Mouse (Mus musculus) lung, embryonic 14.5 days (tissue): Measurements from ENCODE around the gene Ubfd1. TPM values are rescaled to one million over a fixed set of nuclear protein-coding genes. Genes with fewer than 3 reads are reported as not detected.
A peak's percentile ranks its signal among the peaks of the same experiment; 100 is the strongest.

Experiments
- ATAC-seq: fragments of 200-750 bp; cut with Nextera tagmentation; 2 replicates; pipeline ENCODE4 v1.8.0; 2017; ENCODE audit warnings: mild to moderate bottlenecking, moderate TSS enrichment, moderate library complexity; ENCODE audit not compliant: insufficient read depth
- DNase-seq: peaks from one replicate; pipeline ENCODE4 v3.0.0-alpha.2; 2015
- H3K27ac ChIP-seq: fragments of 300-500 bp; sonication (generic); 2 replicates; pipeline ENCODE4 v1.5.1; 2014; ENCODE audit warnings: low read depth, mild to moderate bottlenecking, moderate library complexity
- H3K27me3 ChIP-seq: fragments of 300-500 bp; sonication (generic); 2 replicates; pipeline ENCODE4 v1.6.1; 2014; ENCODE audit warnings: low read length, control low read depth; ENCODE audit not compliant: insufficient read depth
- H3K36me3 ChIP-seq: fragments of 300-500 bp; sonication (generic); 2 replicates; pipeline ENCODE4 v1.6.1; 2014; ENCODE audit warnings: control low read depth; ENCODE audit not compliant: insufficient read depth
- H3K4me1 ChIP-seq: fragments of 300-500 bp; sonication (generic); 2 replicates; pipeline ENCODE4 v1.6.1; 2014; ENCODE audit warnings: antibody characterized with exemption, control low read depth; ENCODE audit not compliant: insufficient read depth
- H3K4me2 ChIP-seq: fragments of 300-500 bp; sonication (generic); 2 replicates; pipeline ENCODE4 v1.6.1; 2014; ENCODE audit warnings: mild to moderate bottlenecking
- H3K4me3 ChIP-seq: fragments of 300-500 bp; sonication (generic); 2 replicates; pipeline ENCODE4 v1.5.1; 2014; ENCODE audit warnings: low read depth, low read length
- H3K9ac ChIP-seq: fragments of 300-500 bp; sonication (generic); 2 replicates; pipeline ENCODE4 v1.6.1; 2014
- H3K9me3 ChIP-seq: fragments of 300-500 bp; sonication (generic); 2 replicates; pipeline ENCODE4 v1.6.1; 2016; ENCODE audit warnings: low read depth, low read length, control low read depth
- CTCF ChIP-seq: IDR thresholded peaks from 2 replicates; pipeline ENCODE4 v1.5.1; 2016; ENCODE audit warnings: antibody characterized with exemption, low read depth
- WGBS: fragments of 180-500 bp; shearing (Covaris S2); extraction: QIAGEN DNeasy Blood & Tissue Kit; methylation state at CpG from one replicate; pipeline ENCODE4 v1.1.7; 2014; 5-methylcytosine and 5-hydroxymethylcytosine counted together
- polyA plus RNA-seq: library from polyadenylated mRNA; unstranded; fragments of >200 nt; fragmentation: Nextera tagmentation; extraction: Ambion mirVana; gene quantifications from 2 replicates; pipeline ENCODE4 v1.2.1, GENCODE M21; 2014

Gene Ubfd1
- polyA plus RNA-seq, 1 experiment from 2014 or later = 83.1 TPM

DNA sequence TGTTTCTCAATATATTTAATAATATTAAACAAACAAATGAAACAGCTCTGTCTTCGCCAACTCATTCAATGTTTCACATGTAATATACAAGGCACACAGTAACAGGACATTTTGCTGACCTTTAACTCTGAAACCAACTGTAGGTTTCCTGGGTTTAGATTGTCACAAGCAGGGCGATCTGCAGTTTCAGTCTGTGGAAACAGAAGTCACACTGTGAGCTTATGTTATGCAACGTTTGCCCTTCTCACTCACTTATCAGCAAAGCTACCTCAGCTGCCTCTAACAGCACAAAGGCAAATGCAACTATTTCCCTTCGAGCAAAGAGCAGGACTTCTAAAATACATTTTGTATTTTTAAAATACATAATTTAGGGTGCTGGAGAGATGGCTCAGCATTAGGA is 56.5 kb downstream of the Ubfd1 start:
- DNase-seq (no peak), ATAC-seq (no peak)
- no peak overlapping the region for H3K4me2 ChIP-seq
- H3K9me3 ChIP-seq = no peaks in the 10 kb centered on the region
- no peak for TF ChIP-seq CTCF
- 78% methylated on average over 4 of the region's 4 CpGs for WGBS
- H3K27ac ChIP-seq = no peak overlapping the region
- H3K4me1 ChIP-seq = no peaks in the 10 kb centered on the region
- no peaks in the 10 kb centered on the region for H3K27me3 ChIP-seq
- H3K9ac ChIP-seq = no peak overlapping the region
- H3K36me3 ChIP-seq = peaks cover 83% of the 10 kb centered on the region
- no peak overlapping the region for H3K4me3 ChIP-seq

DNA sequence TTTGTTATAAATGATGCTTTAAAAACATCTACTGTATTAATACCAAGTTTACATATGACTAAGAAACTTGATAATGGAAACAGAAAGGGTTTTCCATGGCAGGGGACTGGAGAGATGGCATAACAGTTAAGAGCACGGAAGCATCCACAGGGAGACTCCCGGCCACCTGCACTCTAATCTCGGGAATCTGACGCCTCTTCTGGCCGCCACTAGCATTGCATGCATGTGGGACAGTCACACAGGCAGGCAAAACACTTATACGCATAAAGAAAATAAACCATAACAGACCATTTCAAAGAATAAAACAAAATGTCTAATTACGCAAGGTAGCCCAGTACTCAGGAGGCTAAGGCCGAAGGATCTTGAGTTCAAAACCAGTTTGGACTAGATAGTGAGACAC is 58.7 kb downstream of the Ubfd1 start:
- TF ChIP-seq CTCF = 0 out of 2 replicates have a peak, but pooled peaks have one; percentile 11

DNA sequence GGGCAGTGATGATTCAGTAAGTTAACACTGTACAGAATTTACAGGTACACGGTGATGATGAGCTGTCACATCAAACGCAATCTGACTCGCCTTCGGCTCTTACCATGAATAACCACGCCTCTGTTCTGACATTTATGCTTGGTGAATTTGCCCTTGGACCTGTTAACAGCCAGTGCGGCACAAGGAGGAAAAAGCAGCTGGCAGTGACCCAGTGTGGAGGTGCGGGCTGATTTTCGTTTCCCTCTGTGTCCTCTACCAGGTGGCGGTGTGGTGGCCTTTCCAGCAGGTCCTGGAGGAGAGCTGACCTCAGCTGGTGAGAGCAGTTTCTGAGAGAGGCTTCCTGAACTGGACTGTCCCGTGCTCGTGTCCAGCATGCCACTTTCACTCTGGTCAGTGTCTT is 60.0 kb downstream of the Ubfd1 start:
- Histone ChIP-seq H3K4me1 (no peaks in the 10 kb centered on the region), H3K4me2 (no peak overlapping the region), H3K9me3 (no peaks in the 10 kb centered on the region), H3K27me3 (no peaks in the 10 kb centered on the region), H3K9ac (no peak overlapping the region), H3K4me3 (no peak overlapping the region), H3K36me3 (peaks cover 61% of the 10 kb centered on the region), H3K27ac (no peak overlapping the region)
- TF ChIP-seq CTCF = no peak
- ATAC-seq = no peak
- 90% methylated on average over 11 of the region's 11 CpGs for WGBS
- no peak for DNase-seq

More for the DNA sequence above, 58.7 kb downstream of the Ubfd1 start:
- Histone ChIP-seq H3K27ac (no peak overlapping the region), H3K9ac (no peak overlapping the region), H3K4me1 (no peaks in the 10 kb centered on the region), H3K9me3 (no peaks in the 10 kb centered on the region), H3K36me3 (peaks cover 73% of the 10 kb centered on the region), H3K4me3 (no peak overlapping the region), H3K4me2 (no peak overlapping the region), H3K27me3 (no peaks in the 10 kb centered on the region)
- ATAC-seq (no peak), DNase-seq (no peak)
- 73% methylated on average over 8 of the region's 8 CpGs for WGBS

Other genes starting within 250 kb of the Ubfd1 start
- gene Scnn1b, start 202.1 kb upstream of the Ubfd1 start, polyA plus RNA-seq = 4.4 and 5.7 TPM in 2 replicates
- gene Cog7, start 85.5 kb upstream of the Ubfd1 start, polyA plus RNA-seq = 23.1 and 23.2 TPM in 2 replicates
- gene Gga2, start 46.0 kb upstream of the Ubfd1 start, polyA plus RNA-seq = 73.2 and 76.8 TPM in 2 replicates
- gene Ears2, start 88 bp downstream of the Ubfd1 start, polyA plus RNA-seq = 16.5 and 17.5 TPM in 2 replicates
- 620 and 633 TPM in 2 replicates for gene Ndufab1, start 34.7 kb downstream of the Ubfd1 start, polyA plus RNA-seq
- gene Palb2, start 65.8 kb downstream of the Ubfd1 start, polyA plus RNA-seq = 20.6 and 20.8 TPM in 2 replicates
- 108 and 119 TPM in 2 replicates for gene Dctn5, start 65.9 kb downstream of the Ubfd1 start, polyA plus RNA-seq
- 141 and 160 TPM in 2 replicates for gene Plk1, start 92.3 kb downstream of the Ubfd1 start, polyA plus RNA-seq
- 0.16 TPM in 1 of 2 replicates, not detected in the other for gene Ern2, start 119.0 kb downstream of the Ubfd1 start, polyA plus RNA-seq
- 0.53 and 0.84 TPM in 2 replicates for gene Chp2, start 152.3 kb downstream of the Ubfd1 start, polyA plus RNA-seq
- 7.5 and 9.7 TPM in 2 replicates for gene Prkcb, start 221.6 kb downstream of the Ubfd1 start, polyA plus RNA-seq